Mouse (Mus musculus) bone marrow, adult 2 months (tissue): ENCODE measurements around the gene Hist1h3b. TPM values are rescaled to one million over a fixed set of nuclear protein-coding genes. Genes with fewer than 3 reads are reported as not detected.
A peak's percentile ranks its signal among the peaks of the same experiment; 100 is the strongest.

Source experiments
- H3K27ac ChIP-seq: fragments of 200-500 bp; 2 replicates; pipeline ENCODE4 v1.5.1; 2012; ENCODE audit warnings: low read depth, mild to moderate bottlenecking, control low read depth, inconsistent platforms, low read length; ENCODE audit not compliant: control insufficient read depth, poor library complexity, insufficient read depth
- H3K4me1 ChIP-seq: fragments of 200-500 bp; 2 replicates; pipeline ENCODE4 v1.6.1; 2011; ENCODE audit warnings: low read length; ENCODE audit not compliant: control insufficient read depth, insufficient read depth
- H3K4me3 ChIP-seq: fragments of 200-500 bp; replicated peaks from 2 replicates; pipeline ENCODE3; 2011; ENCODE audit warnings: mild to moderate bottlenecking, low read depth, low read length, control low read depth; ENCODE audit not compliant: control insufficient read depth
- CTCF ChIP-seq: fragments of 200-500 bp; IDR thresholded peaks from 2 replicates; pipeline ENCODE4 v1.5.1; 2011; ENCODE audit warnings: low read length, control low read depth; ENCODE audit not compliant: control insufficient read depth, insufficient read depth
- POLR2A ChIP-seq: fragments of 200-500 bp; IDR thresholded peaks from 2 replicates; pipeline ENCODE4 v1.6.1; 2011; ENCODE audit warnings: low read depth, mild to moderate bottlenecking, control low read depth, low read length, borderline replicate concordance; ENCODE audit not compliant: control insufficient read depth
- WGBS: fragments of 180-500 bp; shearing (Covaris S2); methylation state at CpG from one replicate; pipeline ENCODE4 v1.1.7; 2018; 5-methylcytosine and 5-hydroxymethylcytosine counted together
- polyA plus RNA-seq: library from polyadenylated mRNA; stranded (reverse); fragments of >200 nt; gene quantifications from 2 replicates; pipeline ENCODE4 v1.2.4, GENCODE M21; 2011; ENCODE audit warnings: low replicate concordance; ENCODE audit not compliant: missing spikeins, insufficient read depth, insufficient read length

Hist1h3b gene
- polyA plus RNA-seq, 1 experiment: not detected

GRCm38 (mm10) chr13:23755000-23755399 is 2.9 kb downstream of the Hist1h3b start:
- no peak overlapping the region for H3K4me3 ChIP-seq
- peaks cover 2% of the 10 kb centered on the region; the same call in 1 of the 2 replicates for H3K4me1 ChIP-seq
- no peak overlapping the region for H3K27ac ChIP-seq
- TF ChIP-seq POLR2A (no peak), CTCF (no peak)

GRCm38 (mm10) chr13:23756790-23757189 is 4.7 kb downstream of the Hist1h3b start, which contains the start of gene Hist1h4b:
TSS of gene Hist1h4b (plus strand) at chr13:23757013.
- Histone ChIP-seq H3K27ac (peak within 1 kb of the TSS; percentile 98), H3K4me3 (peak within 1 kb of the TSS; percentile 49), H3K4me1 (peaks cover 2% of the 10 kb centered on the region; the same call in 1 of the 2 replicates)
- TF ChIP-seq CTCF (no peak), POLR2A (peak; percentile 99)
- WGBS: 0% methylated on average over 22 of the region's 22 CpGs

- Histone ChIP-seq H3K27ac (peak overlapping the region; percentile 98), H3K4me1 (peaks cover 2% of the 10 kb centered on the region; the same call in 1 of the 2 replicates), H3K4me3 (peak overlapping the region; percentile 49)
- WGBS: under 1% methylated on average over 19 of the region's 23 CpGs
- TF ChIP-seq POLR2A: peak; percentile 94; the same call in 1 of the 2 replicates
- no peak for TF ChIP-seq CTCF
Observed at GRCm38 (mm10) chr13:23757211-23757773, 5.2 kb downstream of the Hist1h3b start.

GRCm38 (mm10) chr13:23757921-23758320 is 5.9 kb downstream of the Hist1h3b start:
- no peak for TF ChIP-seq CTCF
- TF ChIP-seq POLR2A: no peak
- Histone ChIP-seq H3K4me1 (peaks cover 2% of the 10 kb centered on the region; the same call in 1 of the 2 replicates), H3K27ac (no peak overlapping the region), H3K4me3 (no peak overlapping the region)
- 40% methylated on average over 3 of the region's 3 CpGs for WGBS

- H3K4me3 ChIP-seq: no peak overlapping the region
- H3K27ac ChIP-seq: no peak overlapping the region
- TF ChIP-seq CTCF: no peak
- TF ChIP-seq POLR2A: no peak
- 90% methylated on average over 3 of the region's 3 CpGs for WGBS
- H3K4me1 ChIP-seq: peaks cover 2% of the 10 kb centered on the region; the same call in 1 of the 2 replicates
Observed at GRCm38 (mm10) chr13:23759251-23759771, 7.2 kb downstream of the Hist1h3b start.

- H3K27ac ChIP-seq: peak overlapping the region; percentile 56; the same call in 1 of the 2 replicates
- peaks cover 2% of the 10 kb centered on the region; the same call in 1 of the 2 replicates for H3K4me1 ChIP-seq
- TF ChIP-seq CTCF (no peak), POLR2A (no peak)
- peak overlapping the region; percentile 3 for H3K4me3 ChIP-seq
- WGBS: 38% methylated on average over 1 of the region's 1 CpGs
Observed at GRCm38 (mm10) chr13:23759916-23760239, 7.8 kb downstream of the Hist1h3b start.

GRCm38 (mm10) chr13:23760240-23760971 is 8.3 kb downstream of the Hist1h3b start:
- H3K4me1 ChIP-seq: peaks cover 2% of the 10 kb centered on the region; the same call in 1 of the 2 replicates
- WGBS: under 1% methylated on average over 23 of the region's 27 CpGs
- no peak for TF ChIP-seq POLR2A
- TF ChIP-seq CTCF: no peak

More at GRCm38 (mm10) chr13:23760240-23760971, 8.3 kb downstream of the Hist1h3b start:
- H3K4me3 ChIP-seq: peak overlapping the region; percentile 49
- H3K27ac ChIP-seq: peak overlapping the region; percentile 99
